Mouse (Mus musculus): ENCODE data around the gene Izumo1. TPM values are rescaled to one million over a fixed set of nuclear protein-coding genes. Genes with fewer than 3 reads are reported as not detected.
A peak's percentile ranks its signal among the peaks of the same experiment; 100 is the strongest.

The Izumo1 gene
- total and polyA plus RNA-seq, 3 experiments = 0.17 to 0.44 (median 0.21) TPM

GRCm38 (mm10) chr7:45597013-45597412 lies 24.6 kb upstream of the Izumo1 start:
- no peaks in the 10 kb centered on the region for H3K27me3 ChIP-seq (replicated peaks)
- H3K4me2 ChIP-seq (ENCODE audit: insufficient read depth, low read depth, poor library complexity, severe bottlenecking) = no peak overlapping the region
- H3K9me3 ChIP-seq (replicated peaks; ENCODE audit: low read length) = peaks cover 14% of the 10 kb centered on the region
- in situ Hi-C loops (cut with MboI; ENCODE audit: low pct_ligation_motif_present, low pct_unique_long_range_greater_than_20kb, low sequenced_read_pairs) (no loop called here), dilution Hi-C loops (cut with MboI; ENCODE audit: extremely low pct_ligation_motif_present, extremely low pct_unique_long_range_greater_than_20kb, low sequenced_read_pairs) (no loop called here)
- peaks cover 0 to 53% of the 10 kb centered on the region in 2 experiments; a peak in 3 of 4 replicates for H3K4me1 ChIP-seq (ENCODE audit: control insufficient read depth in 1 of 2, insufficient read depth in 2 of 2)
- no peaks in the 10 kb centered on the region for H3K79me2 ChIP-seq (replicated peaks; ENCODE audit: control insufficient read depth, extremely low read depth, insufficient read depth, poor library complexity, severe bottlenecking)
- H3K4me3 ChIP-seq (replicated peaks in 1 of 3; ENCODE audit: low read depth in 2 of 3, low read length in 2 of 3, poor library complexity in 1 of 3) = no peak overlapping the region
- no peak overlapping the region for H3K9ac ChIP-seq (ENCODE audit: insufficient read depth, low read depth)
- no peak for DNase-seq (ENCODE audit: extremely low read depth)
- H3K36me3 ChIP-seq (replicated peaks in 1 of 2; ENCODE audit: control insufficient read depth in 1 of 2, insufficient read depth in 1 of 2, low read length in 1 of 2) = peaks cover 0 to 7% of the 10 kb centered on the region in 2 experiments
- no peak for TF ChIP-seq GABPA (IDR thresholded peaks at IDR 0.05; ENCODE audit: insufficient replicate concordance, low read depth, low read length)
- TF ChIP-seq E2F4 (IDR thresholded peaks at IDR 0.05; ENCODE audit: insufficient replicate concordance, low read depth, low read length) = no peak
- no peak for TF ChIP-seq RCOR1 (conservative IDR thresholded peaks at IDR 0.05; ENCODE audit: low read depth, low read length)
- TF ChIP-seq POLR2AphosphoS2 (IDR thresholded peaks at IDR 0.05; ENCODE audit: low read depth, low read length) = no peak
- TF ChIP-seq KAT2A (IDR thresholded peaks at IDR 0.05; ENCODE audit: insufficient replicate concordance, low read length) = no peak
- no peak for TF ChIP-seq MXI1 (IDR thresholded peaks at IDR 0.05; ENCODE audit: low read depth, low read length)
- TF ChIP-seq ZC3H11A (IDR thresholded peaks at IDR 0.05; ENCODE audit: low read depth, low read length) = no peak
- no peak for TF ChIP-seq CHD1 (IDR thresholded peaks at IDR 0.05; ENCODE audit: low read depth, low read length)
- no peak for TF ChIP-seq MAZ (IDR thresholded peaks at IDR 0.05; ENCODE audit: low read depth, low read length)
- TF ChIP-seq ZKSCAN1 (IDR thresholded peaks at IDR 0.05; ENCODE audit: borderline replicate concordance, low read depth, low read length) = no peak
- no peak for TF ChIP-seq MEF2A (IDR thresholded peaks at IDR 0.05; ENCODE audit: borderline replicate concordance, low read depth, low read length)
- TF ChIP-seq PAX5 (IDR thresholded peaks at IDR 0.05; ENCODE audit: low read length) = no peak
- no peak for TF ChIP-seq NELFE (IDR thresholded peaks at IDR 0.05; ENCODE audit: low read depth, low read length)
- TF ChIP-seq MAX (IDR thresholded peaks at IDR 0.05; ENCODE audit: low read length) = no peak
- no peak for TF ChIP-seq EP300 (IDR thresholded peaks at IDR 0.05; ENCODE audit: low read length)
- no peak for TF ChIP-seq IRF4 (IDR thresholded peaks at IDR 0.05; ENCODE audit: low read depth, low read length)
- TF ChIP-seq JUN (IDR thresholded peaks at IDR 0.05; ENCODE audit: insufficient read depth, low read depth, low read length) = no peak
- TF ChIP-seq UBTF (IDR thresholded peaks at IDR 0.05; ENCODE audit: low read depth, low read length) = no peak
- TF ChIP-seq BHLHE40 (IDR thresholded peaks at IDR 0.05; ENCODE audit: low read depth, low read length) = no peak
- no peak overlapping the region for H3K27ac ChIP-seq (ENCODE audit: insufficient read depth, low read depth)

- Histone ChIP-seq H3K79me2 (replicated peaks; ENCODE audit: control insufficient read depth, extremely low read depth, insufficient read depth, poor library complexity, severe bottlenecking) (no peaks in the 10 kb centered on the region), H3K9me3 (replicated peaks; ENCODE audit: low read length) (peaks cover 14% of the 10 kb centered on the region), H3K27ac (ENCODE audit: insufficient read depth, low read depth) (no peak overlapping the region), H3K27me3 (replicated peaks) (no peaks in the 10 kb centered on the region), H3K4me1 (ENCODE audit: control insufficient read depth in 1 of 2, insufficient read depth in 2 of 2) (peaks cover 0 to 51% of the 10 kb centered on the region in 2 experiments; a peak in 3 of 4 replicates), H3K9ac (ENCODE audit: insufficient read depth, low read depth) (no peak overlapping the region), H3K4me3 (replicated peaks in 1 of 3; ENCODE audit: low read depth in 2 of 3, low read length in 2 of 3, poor library complexity in 1 of 3) (peak overlapping the region in 1 of 3 experiments; percentile 8), H3K36me3 (replicated peaks in 1 of 2; ENCODE audit: control insufficient read depth in 1 of 2, insufficient read depth in 1 of 2, low read length in 1 of 2) (peaks cover 0 to 7% of the 10 kb centered on the region in 2 experiments), H3K4me2 (ENCODE audit: insufficient read depth, low read depth, poor library complexity, severe bottlenecking) (no peak overlapping the region)
- no peak for DNase-seq (ENCODE audit: extremely low read depth)
- in situ Hi-C loops (cut with MboI; ENCODE audit: low pct_ligation_motif_present, low pct_unique_long_range_greater_than_20kb, low sequenced_read_pairs) = no loop called here
- TF ChIP-seq RAD21 (IDR thresholded peaks at IDR 0.05; ENCODE audit: low read depth, low read length) = no peak
- TF ChIP-seq CTCF (conservative IDR thresholded peaks at IDR 0.05 in 1 of 2, IDR thresholded peaks at IDR 0.05 in 1 of 2; ENCODE audit: low read depth in 2 of 2, low read length in 2 of 2) = no peak
- no peak for TF ChIP-seq HCFC1 (IDR thresholded peaks at IDR 0.05; ENCODE audit: low read depth, low read length)
- no peak for TF ChIP-seq POLR2AphosphoS2 (IDR thresholded peaks at IDR 0.05; ENCODE audit: low read depth, low read length)
- TF ChIP-seq NELFE (IDR thresholded peaks at IDR 0.05; ENCODE audit: low read depth, low read length) = no peak
- no peak for TF ChIP-seq PAX5 (IDR thresholded peaks at IDR 0.05; ENCODE audit: low read length)
- TF ChIP-seq CHD2 (IDR thresholded peaks at IDR 0.05; ENCODE audit: low read length) = no peak
- no peak for TF ChIP-seq IRF4 (IDR thresholded peaks at IDR 0.05; ENCODE audit: low read depth, low read length)
- no peak for TF ChIP-seq SMC3 (IDR thresholded peaks at IDR 0.05; ENCODE audit: low read depth, low read length)
- no peak for TF ChIP-seq USF1 (IDR thresholded peaks at IDR 0.05; ENCODE audit: low read depth, low read length)
- no peak for TF ChIP-seq EP300 (IDR thresholded peaks at IDR 0.05; ENCODE audit: low read length)
- TF ChIP-seq MEF2A (IDR thresholded peaks at IDR 0.05; ENCODE audit: borderline replicate concordance, low read depth, low read length) = no peak
- no peak for TF ChIP-seq ZKSCAN1 (IDR thresholded peaks at IDR 0.05; ENCODE audit: borderline replicate concordance, low read depth, low read length)
- TF ChIP-seq TBP (conservative IDR thresholded peaks at IDR 0.05; ENCODE audit: low read depth, low read length) = no peak
- TF ChIP-seq MAX (IDR thresholded peaks at IDR 0.05; ENCODE audit: low read length) = no peak
- TF ChIP-seq MXI1 (IDR thresholded peaks at IDR 0.05; ENCODE audit: low read depth, low read length) = no peak
- TF ChIP-seq JUND (conservative IDR thresholded peaks at IDR 0.05; ENCODE audit: low read depth, low read length) = no peak
- no peak for TF ChIP-seq RCOR1 (conservative IDR thresholded peaks at IDR 0.05; ENCODE audit: low read depth, low read length)
- dilution Hi-C loops (cut with MboI; ENCODE audit: extremely low pct_ligation_motif_present, extremely low pct_unique_long_range_greater_than_20kb, low sequenced_read_pairs) = no loop called here
Measured at GRCm38 (mm10) chr7:45597527-45597926, 24.1 kb upstream of the Izumo1 start.

All from CH12.LX (cell line).